Mouse (Mus musculus): Measurements from ENCODE around the gene Actg1. TPM values are rescaled to one million over a fixed set of nuclear protein-coding genes. Genes with fewer than 3 reads are reported as not detected.
A peak's percentile ranks its signal among the peaks of the same experiment; 100 is the strongest.

Actg1 gene
- polyA plus RNA-seq, 1 experiment from 2014 or later, result 1,134 TPM

- WGBS, result 38% methylated on average over 7 of the region's 7 CpGs
- Histone ChIP-seq H3K4me2 (ENCODE audit: low read depth, low read length) (no peak overlapping the region), H3K27ac (ENCODE audit: low read length) (no peak overlapping the region), H3K4me1 (ENCODE audit: control insufficient read depth, insufficient read depth, low read length) (peaks cover 8% of the 10 kb centered on the region; the same call in 1 of the 2 replicates), H3K4me3 (ENCODE audit: low read length) (no peak overlapping the region), H3K27me3 (ENCODE audit: control insufficient read depth, insufficient read depth, low read length) (no peaks in the 10 kb centered on the region), H3K36me3 (ENCODE audit: control insufficient read depth, insufficient read depth) (0 out of 2 replicates have a peak, but pooled peaks cover 6% of the 10 kb centered on the region), H3K9ac (ENCODE audit: low read length) (no peak overlapping the region), H3K9me3 (replicated peaks; ENCODE audit: control insufficient read depth, low read length) (no peaks in the 10 kb centered on the region)
- no peak for ATAC-seq (replicated peaks; ENCODE audit: extremely low read depth, insufficient read depth, low FRiP score)
Measured at GRCm38 (mm10) chr11:120366443-120367027, 18.2 kb upstream of the Actg1 start.

- H3K27me3 ChIP-seq (ENCODE audit: control insufficient read depth, insufficient read depth, low read length), result no peaks in the 10 kb centered on the region
- H3K9me3 ChIP-seq (replicated peaks; ENCODE audit: control insufficient read depth, low read length), result no peaks in the 10 kb centered on the region
- 81% methylated on average over 6 of the region's 6 CpGs for WGBS
- H3K27ac ChIP-seq (ENCODE audit: low read length), result no peak overlapping the region
- no peak overlapping the region for H3K9ac ChIP-seq (ENCODE audit: low read length)
- no peaks in the 10 kb centered on the region for H3K36me3 ChIP-seq (ENCODE audit: control insufficient read depth, insufficient read depth)
- H3K4me1 ChIP-seq (ENCODE audit: control insufficient read depth, insufficient read depth, low read length), result peaks cover 21% of the 10 kb centered on the region
- no peak for ATAC-seq (replicated peaks; ENCODE audit: extremely low read depth, insufficient read depth, low FRiP score)
- no peak overlapping the region for H3K4me2 ChIP-seq (ENCODE audit: low read depth, low read length)
- H3K4me3 ChIP-seq (ENCODE audit: low read length), result no peak overlapping the region
Measured at GRCm38 (mm10) chr11:120362891-120363290, 14.5 kb upstream of the Actg1 start.

- no peak within 1 kb of the TSS for H3K27ac ChIP-seq (ENCODE audit: low read length)
Measured at GRCm38 (mm10) chr11:120361295-120361694, 13.0 kb upstream of the Actg1 start, which contains the start of gene Fscn2. Gene Fscn2 (plus strand): TSS chr11:120361534.

GRCm38 (mm10) chr11:120360755-120361154 lies 12.4 kb upstream of the Actg1 start:
- H3K27ac ChIP-seq (ENCODE audit: low read length), result no peak overlapping the region
- H3K4me2 ChIP-seq (ENCODE audit: low read depth, low read length), result no peak overlapping the region
- H3K9ac ChIP-seq (ENCODE audit: low read length), result no peak overlapping the region
- H3K9me3 ChIP-seq (replicated peaks; ENCODE audit: control insufficient read depth, low read length), result no peaks in the 10 kb centered on the region
- ATAC-seq (replicated peaks; ENCODE audit: extremely low read depth, insufficient read depth, low FRiP score), result no peak
- H3K36me3 ChIP-seq (ENCODE audit: control insufficient read depth, insufficient read depth), result no peaks in the 10 kb centered on the region
- H3K4me3 ChIP-seq (ENCODE audit: low read length), result no peak overlapping the region
- 82% methylated on average over 5 of the region's 5 CpGs for WGBS
- H3K27me3 ChIP-seq (ENCODE audit: control insufficient read depth, insufficient read depth, low read length), result no peaks in the 10 kb centered on the region
- peaks cover 23% of the 10 kb centered on the region for H3K4me1 ChIP-seq (ENCODE audit: control insufficient read depth, insufficient read depth, low read length)

More at GRCm38 (mm10) chr11:120361295-120361694, 13.0 kb upstream of the Actg1 start, which contains the start of gene Fscn2:
- H3K4me1 ChIP-seq (ENCODE audit: control insufficient read depth, insufficient read depth, low read length), result peaks cover 27% of the 10 kb centered on the region
- H3K9ac ChIP-seq (ENCODE audit: low read length), result no peak within 1 kb of the TSS
- H3K4me2 ChIP-seq (ENCODE audit: low read depth, low read length), result no peak within 1 kb of the TSS
- no peak within 1 kb of the TSS for H3K4me3 ChIP-seq (ENCODE audit: low read length)
- no peaks in the 10 kb centered on the region for H3K36me3 ChIP-seq (ENCODE audit: control insufficient read depth, insufficient read depth)
- ATAC-seq (replicated peaks; ENCODE audit: extremely low read depth, insufficient read depth, low FRiP score), result no peak
- 84% methylated on average over 10 of the region's 10 CpGs for WGBS
- H3K27me3 ChIP-seq (ENCODE audit: control insufficient read depth, insufficient read depth, low read length), result no peaks in the 10 kb centered on the region
- H3K9me3 ChIP-seq (replicated peaks; ENCODE audit: control insufficient read depth, low read length), result no peaks in the 10 kb centered on the region

- H3K27ac ChIP-seq (ENCODE audit: low read length), result no peak overlapping the region
- H3K9me3 ChIP-seq (replicated peaks; ENCODE audit: control insufficient read depth, low read length), result no peaks in the 10 kb centered on the region
- no peak overlapping the region for H3K9ac ChIP-seq (ENCODE audit: low read length)
- H3K4me1 ChIP-seq (ENCODE audit: control insufficient read depth, insufficient read depth, low read length), result peaks cover 25% of the 10 kb centered on the region
- H3K4me2 ChIP-seq (ENCODE audit: low read depth, low read length), result no peak overlapping the region
- no peaks in the 10 kb centered on the region for H3K27me3 ChIP-seq (ENCODE audit: control insufficient read depth, insufficient read depth, low read length)
- no peaks in the 10 kb centered on the region for H3K36me3 ChIP-seq (ENCODE audit: control insufficient read depth, insufficient read depth)
- H3K4me3 ChIP-seq (ENCODE audit: low read length), result no peak overlapping the region
- ATAC-seq (replicated peaks; ENCODE audit: extremely low read depth, insufficient read depth, low FRiP score), result 0 out of 2 replicates have a peak, but pooled peaks have one; percentile 4
- WGBS, result 32% methylated on average over 8 of the region's 8 CpGs
Measured at GRCm38 (mm10) chr11:120360062-120360461, 11.7 kb upstream of the Actg1 start.

GRCm38 (mm10) chr11:120359391-120359790 lies 11.0 kb upstream of the Actg1 start:
- Histone ChIP-seq H3K9ac (ENCODE audit: low read length) (no peak overlapping the region), H3K4me2 (ENCODE audit: low read depth, low read length) (no peak overlapping the region), H3K27ac (ENCODE audit: low read length) (no peak overlapping the region), H3K9me3 (replicated peaks; ENCODE audit: control insufficient read depth, low read length) (no peaks in the 10 kb centered on the region), H3K36me3 (ENCODE audit: control insufficient read depth, insufficient read depth) (no peaks in the 10 kb centered on the region), H3K27me3 (ENCODE audit: control insufficient read depth, insufficient read depth, low read length) (no peaks in the 10 kb centered on the region), H3K4me3 (ENCODE audit: low read length) (no peak overlapping the region), H3K4me1 (ENCODE audit: control insufficient read depth, insufficient read depth, low read length) (peaks cover 27% of the 10 kb centered on the region)
- WGBS, result 73% methylated on average over 6 of the region's 6 CpGs
- no peak for ATAC-seq (replicated peaks; ENCODE audit: extremely low read depth, insufficient read depth, low FRiP score)

- ATAC-seq (replicated peaks; ENCODE audit: extremely low read depth, insufficient read depth, low FRiP score), result peak; percentile 24; the same call in 1 of the 2 replicates
- Histone ChIP-seq H3K9me3 (replicated peaks; ENCODE audit: control insufficient read depth, low read length) (no peaks in the 10 kb centered on the region), H3K36me3 (ENCODE audit: control insufficient read depth, insufficient read depth) (no peaks in the 10 kb centered on the region), H3K4me1 (ENCODE audit: control insufficient read depth, insufficient read depth, low read length) (peaks cover 39% of the 10 kb centered on the region), H3K9ac (ENCODE audit: low read length) (peak overlapping the region; percentile 12; the same call in 1 of the 2 replicates), H3K4me2 (ENCODE audit: low read depth, low read length) (no peak overlapping the region; the same call in 1 of the 2 replicates), H3K4me3 (ENCODE audit: low read length) (no peak overlapping the region), H3K27me3 (ENCODE audit: control insufficient read depth, insufficient read depth, low read length) (no peaks in the 10 kb centered on the region), H3K27ac (ENCODE audit: low read length) (peak overlapping the region; percentile 40)
- WGBS, result 16% methylated on average over 10 of the region's 10 CpGs
Measured at GRCm38 (mm10) chr11:120357791-120358401, 9.6 kb upstream of the Actg1 start.

GRCm38 (mm10) chr11:120356900-120357299 lies 8.6 kb upstream of the Actg1 start:
- H3K9ac ChIP-seq (ENCODE audit: low read length), result no peak overlapping the region
- WGBS, result 90% methylated on average over 4 of the region's 4 CpGs

GRCm38 (mm10) chr11:120356319-120356840 lies 8.0 kb upstream of the Actg1 start:
- H3K9me3 ChIP-seq (replicated peaks; ENCODE audit: control insufficient read depth, low read length), result no peaks in the 10 kb centered on the region
- WGBS, result 78% methylated on average over 15 of the region's 15 CpGs
- H3K9ac ChIP-seq (ENCODE audit: low read length), result no peak overlapping the region
- no peak for ATAC-seq (replicated peaks; ENCODE audit: extremely low read depth, insufficient read depth, low FRiP score)
- no peak overlapping the region for H3K4me2 ChIP-seq (ENCODE audit: low read depth, low read length)
- H3K4me3 ChIP-seq (ENCODE audit: low read length), result no peak overlapping the region
- H3K4me1 ChIP-seq (ENCODE audit: control insufficient read depth, insufficient read depth, low read length), result peaks cover 53% of the 10 kb centered on the region
- no peaks in the 10 kb centered on the region for H3K27me3 ChIP-seq (ENCODE audit: control insufficient read depth, insufficient read depth, low read length)
- no peaks in the 10 kb centered on the region for H3K36me3 ChIP-seq (ENCODE audit: control insufficient read depth, insufficient read depth)
- no peak overlapping the region for H3K27ac ChIP-seq (ENCODE audit: low read length)

More at GRCm38 (mm10) chr11:120356900-120357299, 8.6 kb upstream of the Actg1 start:
- Histone ChIP-seq H3K4me3 (ENCODE audit: low read length) (no peak overlapping the region), H3K4me2 (ENCODE audit: low read depth, low read length) (no peak overlapping the region), H3K9me3 (replicated peaks; ENCODE audit: control insufficient read depth, low read length) (no peaks in the 10 kb centered on the region), H3K4me1 (ENCODE audit: control insufficient read depth, insufficient read depth, low read length) (peaks cover 48% of the 10 kb centered on the region), H3K27ac (ENCODE audit: low read length) (no peak overlapping the region), H3K36me3 (ENCODE audit: control insufficient read depth, insufficient read depth) (no peaks in the 10 kb centered on the region), H3K27me3 (ENCODE audit: control insufficient read depth, insufficient read depth, low read length) (no peaks in the 10 kb centered on the region)
- ATAC-seq (replicated peaks; ENCODE audit: extremely low read depth, insufficient read depth, low FRiP score), result no peak
